Mouse (Mus musculus) CH12.LX (cell line): ENCODE measurements around the gene Itga7.

Source experiments
- CTCF ChIP-seq, 2 experiments: IDR thresholded peaks in 1 of 2; conservative IDR thresholded peaks in 1 of 2; 2 replicates each; pipeline ENCODE4 v1.5.1; 2011 to 2012; ENCODE audit warnings: low read depth in 2 of 2, low read length in 2 of 2, improper control_type of control experiment in 1 of 2, inconsistent platforms in 1 of 2, mild to moderate bottlenecking in 1 of 2, moderate library complexity in 1 of 2
- EP300 ChIP-seq: IDR thresholded peaks from 2 replicates; pipeline ENCODE4 v1.6.1; 2011; ENCODE audit warnings: low read length, improper control_type of control experiment
- HCFC1 ChIP-seq: IDR thresholded peaks from 2 replicates; pipeline ENCODE4 v1.6.1; 2012; ENCODE audit warnings: low read depth, mild to moderate bottlenecking, inconsistent platforms, low read length, improper control_type of control experiment
- JUND ChIP-seq: conservative IDR thresholded peaks from 2 replicates; pipeline ENCODE4 v1.6.1; 2011; ENCODE audit warnings: low read depth, low read length, improper control_type of control experiment
- MAFK ChIP-seq: IDR thresholded peaks from 2 replicates; pipeline ENCODE4 v1.6.1; 2011; ENCODE audit warnings: low read length, improper control_type of control experiment; ENCODE audit not compliant: insufficient replicate concordance
- MAZ ChIP-seq: IDR thresholded peaks from 2 replicates; pipeline ENCODE4 v1.6.1; 2012; ENCODE audit warnings: low read depth, mild to moderate bottlenecking, inconsistent platforms, low read length, improper control_type of control experiment, moderate library complexity
- NELFE ChIP-seq: IDR thresholded peaks from 2 replicates; pipeline ENCODE4 v1.6.1; 2011; ENCODE audit warnings: low read depth, low read length, improper control_type of control experiment
- POLR2A ChIP-seq: IDR thresholded peaks from 2 replicates; pipeline ENCODE4 v1.6.1; 2011; ENCODE audit warnings: low read depth, mild to moderate bottlenecking, improper control_type of control experiment, low read length
- RCOR1 ChIP-seq: conservative IDR thresholded peaks from 2 replicates; pipeline ENCODE4 v1.6.1; 2012; ENCODE audit warnings: low read depth, mild to moderate bottlenecking, inconsistent platforms, low read length, improper control_type of control experiment
- SMC3 ChIP-seq: IDR thresholded peaks from 2 replicates; pipeline ENCODE4 v1.6.1; 2011; ENCODE audit warnings: low read depth, low read length, improper control_type of control experiment
- TBP ChIP-seq: conservative IDR thresholded peaks from 2 replicates; pipeline ENCODE4 v1.6.1; 2011; ENCODE audit warnings: low read depth, low read length, improper control_type of control experiment
- USF1 ChIP-seq: IDR thresholded peaks from 2 replicates; pipeline ENCODE4 v1.6.1; 2014; ENCODE audit warnings: low read depth, mild to moderate bottlenecking, inconsistent platforms, low read length, improper control_type of control experiment
- ZMIZ1 ChIP-seq: IDR thresholded peaks from 2 replicates; pipeline ENCODE4 v1.6.1; 2012; ENCODE audit warnings: low read depth, mild to moderate bottlenecking, inconsistent platforms, low read length, improper control_type of control experiment
- ZNF384 ChIP-seq: IDR thresholded peaks from 2 replicates; pipeline ENCODE4 v1.6.1; 2012; ENCODE audit warnings: low read depth, low read length, improper control_type of control experiment, inconsistent platforms

- TF ChIP-seq CTCF (conservative IDR thresholded peaks at IDR 0.05 in 1 of 2, IDR thresholded peaks at IDR 0.05 in 1 of 2; ENCODE audit: low read depth in 2 of 2, low read length in 2 of 2), result no peak
- TF ChIP-seq HCFC1, result no peak
- no peak for TF ChIP-seq POLR2A
- TF ChIP-seq ZMIZ1, result no peak
- no peak for TF ChIP-seq RCOR1
- TF ChIP-seq MAZ, result no peak
- no peak for TF ChIP-seq USF1
- no peak for TF ChIP-seq EP300
- TF ChIP-seq MAFK, result no peak
- TF ChIP-seq NELFE, result no peak
- TF ChIP-seq ZNF384, result no peak
- TF ChIP-seq TBP, result no peak
- TF ChIP-seq SMC3, result no peak
- no peak for TF ChIP-seq JUND
Measured at GRCm38 (mm10) chr10:128965871-128966270, 32.3 kb downstream of the Itga7 start.
